Mouse (Mus musculus) fibroblast of lung, adult 2 months (primary cell): ENCODE data around the gene Slc1a1.

Source experiments
- DNase-seq: peaks from one replicate; pipeline ENCODE4 v3.0.0-alpha.2; 2011; ENCODE audit warnings: low read depth

Gene Slc1a1

GRCm38 (mm10) chr19:28852001-28852400 lies 17.2 kb downstream of the Slc1a1 start:
- DNase-seq: no peak

DNA sequence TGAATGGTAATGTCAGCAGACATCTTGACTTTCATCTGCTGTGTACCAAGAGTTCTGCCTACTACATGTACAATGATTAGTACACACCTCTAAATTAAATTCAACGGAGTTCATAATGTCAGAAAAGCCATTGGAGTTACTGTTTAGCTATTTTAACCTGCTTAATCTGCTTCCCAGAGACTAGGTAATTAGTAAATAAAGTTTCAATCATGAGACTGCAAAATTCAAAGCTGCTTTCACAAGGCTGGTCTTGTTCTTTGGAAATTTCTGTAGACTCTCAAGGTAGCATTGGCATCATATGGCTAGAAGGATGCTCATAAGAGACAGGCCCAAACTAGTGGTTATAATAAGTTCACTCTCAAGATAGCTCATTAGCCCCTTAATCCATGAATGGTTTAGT lies 20.0 kb downstream of the Slc1a1 start:
- DNase-seq: no peak

DNA sequence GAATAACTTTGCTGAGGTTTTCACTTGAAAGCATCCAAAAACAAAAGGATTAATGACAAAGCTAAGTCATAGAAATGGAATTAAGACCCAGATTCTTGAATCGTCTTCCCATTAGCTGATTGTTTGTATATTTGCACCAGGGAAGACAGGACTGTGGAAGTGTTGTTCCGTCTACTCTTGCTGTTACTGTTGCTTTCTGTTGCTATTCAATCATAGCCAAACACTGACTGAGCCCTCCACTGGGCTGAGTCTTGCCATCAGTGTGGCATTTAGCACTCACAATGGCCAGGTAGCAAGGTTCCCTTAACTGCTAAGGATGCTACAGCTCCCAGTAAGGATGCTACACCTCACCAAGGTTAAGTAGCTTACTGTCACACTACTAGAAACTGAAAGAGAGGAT lies 25.4 kb downstream of the Slc1a1 start:
- no peak for DNase-seq

DNA sequence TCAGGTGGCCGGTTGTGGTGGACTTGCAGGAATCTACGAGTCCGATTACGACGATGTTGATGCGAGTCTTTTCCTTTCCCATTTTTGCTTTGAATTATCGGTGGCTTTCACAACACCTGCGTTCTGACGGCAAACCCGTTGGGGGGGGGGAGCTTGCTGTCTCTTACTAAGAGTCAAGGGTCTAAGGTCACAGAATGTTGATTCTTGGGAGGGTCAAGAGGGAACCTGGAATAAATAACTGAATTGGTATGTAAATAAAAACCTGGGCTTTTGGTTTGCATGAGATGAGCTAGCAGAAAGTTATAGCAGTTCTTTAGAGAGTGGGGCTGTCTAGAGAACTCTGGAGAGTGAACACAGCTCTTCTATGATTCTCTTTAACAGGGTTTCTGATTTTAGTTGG lies 28.8 kb downstream of the Slc1a1 start:
- DNase-seq: no peak

DNA sequence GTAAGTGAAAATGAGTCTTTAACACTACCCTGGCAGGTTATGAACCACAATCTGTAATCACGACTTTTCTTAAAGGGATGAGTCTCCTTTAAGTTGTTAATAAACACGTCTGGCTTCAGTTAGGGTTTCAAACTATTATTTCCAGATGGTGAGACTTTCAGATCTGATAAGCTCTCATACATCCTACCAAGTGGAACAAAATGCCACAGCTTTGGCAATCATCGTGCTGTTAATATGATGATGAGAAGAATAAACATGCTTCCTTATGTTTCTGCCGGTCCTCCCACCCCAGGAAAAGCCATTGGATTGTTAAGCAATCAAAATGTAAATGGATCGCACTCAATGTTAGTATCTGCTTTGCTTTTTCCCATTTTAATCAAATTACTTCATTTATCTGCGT lies 30.1 kb downstream of the Slc1a1 start:
- no peak for DNase-seq

- DNase-seq: no peak
Observed at GRCm38 (mm10) chr19:28865501-28865900, 30.7 kb downstream of the Slc1a1 start.

DNA sequence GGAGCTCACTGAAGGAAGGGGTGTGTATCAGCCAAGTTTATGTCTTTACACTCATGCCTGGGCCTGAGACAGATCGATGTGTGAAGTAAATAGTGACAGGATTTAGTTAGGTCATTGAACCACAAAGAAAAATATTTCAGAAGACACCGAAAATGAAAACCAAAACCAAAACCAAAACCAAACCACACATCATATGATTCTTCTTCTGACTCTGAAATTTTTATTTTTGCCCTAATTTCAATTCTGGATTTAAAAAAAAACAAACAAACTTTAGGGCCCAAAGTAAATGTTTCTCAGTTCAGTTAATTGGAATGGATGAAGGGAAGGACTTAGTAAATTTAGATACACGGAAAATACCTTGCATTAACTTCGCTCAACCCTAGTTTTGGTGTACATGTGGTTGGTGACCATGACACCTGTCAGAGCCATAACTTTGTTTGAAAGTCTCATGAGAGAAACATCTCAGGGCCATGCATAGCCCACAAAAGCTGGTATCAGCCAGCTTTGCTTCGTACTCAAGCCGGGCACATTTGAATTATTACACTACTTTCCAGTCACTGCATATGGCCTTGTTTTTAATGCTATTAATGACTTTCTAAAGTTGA lies 34.5 kb downstream of the Slc1a1 start:
- no peak for DNase-seq

DNA sequence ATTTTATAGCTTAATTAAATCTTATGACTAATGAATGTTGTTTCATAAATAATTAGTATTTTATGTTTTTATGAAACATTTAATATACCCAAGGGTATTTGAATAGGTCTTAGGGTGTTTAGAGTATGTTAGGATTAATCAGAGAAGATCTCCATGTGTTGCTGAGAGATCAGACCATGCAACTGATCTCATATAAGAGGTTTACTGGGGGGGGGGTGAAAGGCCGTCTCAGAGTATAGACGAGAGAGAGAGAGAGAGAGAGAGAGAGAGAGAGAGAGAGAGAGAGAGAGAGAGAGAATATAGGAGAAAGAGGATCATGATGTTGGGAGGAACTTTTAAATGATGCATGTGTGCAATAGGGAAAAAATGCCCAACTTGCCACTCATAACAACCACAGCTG lies 35.5 kb downstream of the Slc1a1 start:
- DNase-seq: no peak

DNA sequence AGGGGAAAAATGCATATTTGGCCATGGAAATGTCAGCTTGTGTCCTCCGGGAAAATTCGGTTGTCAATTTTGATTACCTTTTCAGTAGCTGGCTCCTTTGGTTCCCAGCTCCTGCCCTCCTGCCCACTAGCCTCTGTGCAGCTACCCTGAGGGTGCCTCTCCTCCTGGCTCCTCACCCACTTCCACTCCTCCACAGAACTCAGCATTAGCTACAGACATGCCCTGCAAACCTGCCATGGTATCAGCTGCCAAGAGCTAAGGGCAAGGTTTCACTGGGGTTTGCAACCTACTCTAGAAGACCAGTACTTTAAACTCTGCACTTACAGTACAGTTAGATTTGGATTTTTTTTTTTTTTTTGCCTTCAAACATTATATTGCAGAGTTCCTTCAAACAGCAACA lies 44.6 kb downstream of the Slc1a1 start:
- DNase-seq: no peak

DNA sequence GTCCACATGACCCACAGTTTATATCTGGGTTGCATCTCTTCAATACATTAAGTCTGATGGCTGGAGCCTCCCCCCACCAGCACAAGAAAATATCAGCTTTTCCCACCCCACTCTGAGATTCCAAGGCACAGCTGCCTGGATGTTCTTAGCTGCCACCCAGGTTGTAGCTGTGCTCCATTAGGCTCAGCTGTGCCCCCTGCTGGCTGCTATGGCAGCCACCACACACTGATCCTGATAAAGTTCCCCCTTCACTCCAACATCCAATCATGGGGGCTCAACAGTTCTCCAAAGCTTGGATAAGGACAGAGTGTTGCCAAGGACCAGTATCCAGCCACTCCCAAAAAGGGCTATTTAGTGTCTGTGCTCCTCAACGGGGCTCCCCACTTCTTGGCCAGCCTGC lies 48.3 kb downstream of the Slc1a1 start:
- no peak for DNase-seq

- no peak for DNase-seq
Observed at GRCm38 (mm10) chr19:28888496-28888895, 53.6 kb downstream of the Slc1a1 start.

- DNase-seq: no peak
Observed at GRCm38 (mm10) chr19:28889251-28889650, 54.4 kb downstream of the Slc1a1 start.

- no peak for DNase-seq
Observed at GRCm38 (mm10) chr19:28891238-28891637, 56.4 kb downstream of the Slc1a1 start.

- DNase-seq: no peak
Observed at GRCm38 (mm10) chr19:28891864-28892263, 57.0 kb downstream of the Slc1a1 start.

GRCm38 (mm10) chr19:28896639-28897038 lies 61.8 kb downstream of the Slc1a1 start:
- DNase-seq: no peak

DNA sequence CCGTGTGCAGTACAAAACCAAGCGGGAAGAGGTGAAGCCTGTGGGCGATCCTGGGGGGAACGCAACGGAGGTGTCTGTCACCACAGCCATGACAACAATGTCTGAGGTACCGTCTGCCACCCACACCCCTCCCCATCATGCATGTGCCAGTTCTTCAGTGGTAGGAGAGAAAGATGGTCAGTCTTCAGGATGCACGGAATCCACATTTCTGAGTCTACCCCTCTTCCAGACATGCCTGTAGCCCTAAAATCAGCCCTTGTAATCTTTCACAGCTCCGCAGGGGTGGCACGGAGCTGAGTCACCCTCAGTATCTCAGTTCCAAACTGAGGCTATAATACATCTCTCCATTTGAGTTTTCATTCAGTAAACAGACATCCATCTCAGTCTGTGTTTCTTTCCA lies 62.6 kb downstream of the Slc1a1 start:
- no peak for DNase-seq

DNA sequence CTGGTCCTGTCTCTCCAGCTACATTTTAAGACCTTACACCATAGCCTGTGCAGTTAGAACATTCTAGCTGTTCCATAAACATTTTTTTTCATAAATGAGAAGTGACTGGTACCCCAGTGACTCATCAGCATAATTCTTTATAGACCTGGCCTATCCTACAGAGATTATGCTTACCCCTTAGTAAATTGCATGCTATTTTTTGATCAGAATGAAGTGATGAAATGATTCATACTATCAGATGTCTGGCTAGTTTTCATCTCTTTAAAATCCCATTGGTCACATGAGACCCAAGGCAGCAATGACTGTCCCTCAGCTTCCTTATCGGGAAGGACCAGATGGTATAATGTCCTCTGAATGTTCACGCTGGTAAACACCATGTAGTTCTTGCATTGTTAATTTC lies 65.9 kb downstream of the Slc1a1 start:
- no peak for DNase-seq

- no peak for DNase-seq
Observed at GRCm38 (mm10) chr19:28902111-28902510, 67.3 kb downstream of the Slc1a1 start.

GRCm38 (mm10) chr19:28902806-28903205 lies 68.0 kb downstream of the Slc1a1 start:
- no peak for DNase-seq

DNA sequence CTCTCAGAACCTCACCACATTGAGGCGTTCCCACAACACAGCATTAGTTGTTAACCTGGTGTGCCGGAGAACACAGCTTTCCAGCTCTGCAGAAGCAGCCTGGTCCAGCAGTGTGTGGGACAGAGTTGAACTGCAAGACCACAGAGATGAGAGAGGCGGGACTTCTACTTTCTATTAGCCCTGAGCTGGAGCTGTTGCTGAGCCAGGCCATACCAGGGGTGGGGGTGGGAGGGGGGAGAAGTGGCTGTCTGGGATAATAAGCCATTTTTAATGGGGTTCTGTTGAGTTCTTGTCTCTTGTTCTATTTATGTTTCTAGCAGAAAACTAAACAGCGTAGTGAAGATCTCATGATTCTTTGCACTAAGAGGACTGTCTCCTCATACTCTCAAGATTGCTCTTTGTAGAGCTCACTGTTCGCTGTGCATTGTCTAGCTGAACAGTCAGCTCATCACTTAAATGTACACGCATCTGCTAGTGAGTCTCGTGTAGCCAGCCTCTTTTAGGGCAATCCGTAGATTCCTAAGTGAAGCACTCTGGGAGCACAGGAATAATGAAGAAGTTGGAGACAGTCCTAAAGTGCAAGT lies 68.8 kb downstream of the Slc1a1 start:
- DNase-seq: no peak

GRCm38 (mm10) chr19:28908186-28908585 lies 73.3 kb downstream of the Slc1a1 start:
- no peak for DNase-seq

DNA sequence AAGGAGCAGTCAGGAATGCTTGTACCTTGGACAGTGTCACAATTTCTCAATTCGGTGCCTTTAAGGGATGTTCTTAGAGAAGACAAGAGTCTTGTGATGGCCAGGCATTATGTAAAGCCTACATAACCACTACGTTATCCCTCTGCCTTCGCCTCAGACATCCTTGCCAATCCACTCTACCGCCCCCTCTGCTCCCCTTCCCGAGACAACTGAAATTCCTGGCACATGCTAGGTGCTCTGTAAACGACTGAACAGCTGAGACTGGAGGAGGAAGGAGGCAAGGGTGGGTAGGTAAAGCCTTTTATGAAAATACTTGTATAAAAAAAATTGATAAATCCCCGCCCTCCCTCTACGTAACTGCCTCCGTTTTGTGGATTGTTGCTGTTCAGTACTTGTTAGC lies 73.8 kb downstream of the Slc1a1 start:
- DNase-seq: no peak

GRCm38 (mm10) chr19:28914598-28914997 lies 79.7 kb downstream of the Slc1a1 start:
- no peak for DNase-seq

DNA sequence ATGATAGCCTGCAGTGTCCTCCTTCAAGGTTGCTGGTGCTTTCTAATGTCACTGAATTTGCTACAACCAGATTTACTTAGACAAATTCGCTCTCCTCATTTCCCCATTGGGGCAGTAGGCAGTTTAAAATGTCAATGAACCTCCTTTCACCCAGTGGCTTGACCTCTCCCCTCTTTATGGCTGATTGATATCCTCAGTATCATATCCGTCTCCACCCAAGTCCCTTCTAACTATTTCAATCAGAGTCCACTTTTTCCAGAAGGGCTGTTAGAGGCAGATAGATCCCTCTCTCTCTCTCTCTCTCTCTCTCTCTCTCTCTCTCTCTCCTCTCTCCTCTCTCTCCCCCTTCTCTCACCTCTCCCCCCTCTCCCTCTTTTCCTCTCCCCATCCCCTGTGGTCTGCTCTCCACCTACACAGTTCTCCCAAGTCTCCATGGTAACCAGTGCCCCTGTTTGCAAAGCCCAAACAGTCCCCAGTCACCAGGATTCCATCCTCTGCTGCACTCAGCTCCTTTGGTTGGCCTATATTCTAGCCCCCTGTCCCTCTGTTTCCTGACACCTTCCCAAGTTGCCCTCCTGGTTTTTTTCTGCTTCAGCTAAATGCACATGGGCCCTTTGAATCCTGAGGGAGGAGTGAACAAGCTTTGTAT lies 80.9 kb downstream of the Slc1a1 start:
- no peak for DNase-seq
